13 mouse cellular contexts compared by ENCODE assay signal in genomic region chr12:75560681-75561387, GRCm38 (mm10).
"Had no signal": no experiment of that assay in that cellular context is flagged by ENCODE, and none has a peak within 500 bp of the region (broad histone marks: within the 10 kb centered on the region; RNA-seq: fewer than 3 reads in every experiment).

No protein-coding gene starts in this region.

- H3K9me3 ChIP-seq: limb, embryonic 15.5 days; liver, embryonic 12.5 days; lung, embryonic 15.5 days; neural tube, embryonic 12.5 days had no signal

- H3K36me3 ChIP-seq: lung, embryonic 15.5 days had no signal

- H3K4me3 ChIP-seq: limb, embryonic 15.5 days; liver, embryonic 12.5 days; lung, embryonic 15.5 days; neural tube, embryonic 12.5 days had no signal

- DNase-seq: kidney, postnatal 36 days; layer of hippocampus, adult 9-11 months; layer of hippocampus, postnatal 36 days; lung, postnatal 14 days; midbrain, embryonic 14.5 days; thymus, adult 2 months; thymus, postnatal 25 days had no signal

- H3K27ac ChIP-seq: kidney, postnatal 0 days; limb, embryonic 15.5 days; liver, embryonic 12.5 days; lung, embryonic 15.5 days; macrophage; neural tube, embryonic 12.5 days had no signal

- H3K9ac ChIP-seq: limb, embryonic 15.5 days; liver, embryonic 12.5 days; lung, embryonic 15.5 days; neural tube, embryonic 12.5 days had no signal

- ATAC-seq: liver, embryonic 12.5 days had no signal

- H3K27me3 ChIP-seq: limb, embryonic 15.5 days; liver, embryonic 12.5 days; lung, embryonic 15.5 days; neural tube, embryonic 12.5 days had no signal

- H3K4me2 ChIP-seq: limb, embryonic 15.5 days; liver, embryonic 12.5 days; lung, embryonic 15.5 days; neural tube, embryonic 12.5 days had no signal
